Mouse (Mus musculus) kidney, adult 8-10 months (tissue): ENCODE results near the gene Stard13.

ENCODE experiments used
- DNase-seq, 2 experiments: peaks; one replicate each; pipeline ENCODE4 v3.0.0; 2022

Stard13 gene

DNA sequence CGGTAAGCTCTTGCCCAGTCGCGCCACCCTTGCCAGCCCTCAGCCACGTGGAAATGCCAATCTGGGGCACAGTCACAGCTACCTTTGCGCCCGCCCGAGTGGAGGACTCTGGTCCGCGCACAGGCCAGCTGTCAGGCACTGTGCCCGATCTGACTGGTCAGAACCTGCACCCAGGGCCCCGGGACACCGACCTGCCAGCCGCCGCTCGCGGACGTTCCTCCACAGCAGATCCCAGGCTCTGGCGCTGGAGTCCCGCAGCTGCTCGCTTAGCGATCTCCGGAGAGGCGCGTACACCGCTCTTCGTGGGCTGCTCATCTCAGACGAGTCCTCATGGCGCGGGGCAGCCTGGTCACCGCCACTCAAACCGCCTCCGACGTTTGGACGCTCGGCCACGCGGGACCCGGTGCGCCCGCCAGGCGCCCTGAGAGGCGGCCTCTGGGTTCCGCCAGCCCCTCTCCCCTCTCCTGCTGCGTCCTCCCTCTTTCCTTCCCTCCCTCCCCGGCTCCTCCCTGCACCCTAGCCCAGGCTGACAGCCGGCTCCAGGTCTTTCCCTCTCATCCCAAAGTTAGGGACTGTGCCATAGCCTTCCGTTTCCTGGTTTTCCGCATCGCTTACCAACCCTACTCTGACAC, at the start of gene Stard13:
Stard13 (minus strand) TSS at position 437 of the 632 bp plus-strand sequence.
- peak; percentile 71 to 75 for DNase-seq

DNA sequence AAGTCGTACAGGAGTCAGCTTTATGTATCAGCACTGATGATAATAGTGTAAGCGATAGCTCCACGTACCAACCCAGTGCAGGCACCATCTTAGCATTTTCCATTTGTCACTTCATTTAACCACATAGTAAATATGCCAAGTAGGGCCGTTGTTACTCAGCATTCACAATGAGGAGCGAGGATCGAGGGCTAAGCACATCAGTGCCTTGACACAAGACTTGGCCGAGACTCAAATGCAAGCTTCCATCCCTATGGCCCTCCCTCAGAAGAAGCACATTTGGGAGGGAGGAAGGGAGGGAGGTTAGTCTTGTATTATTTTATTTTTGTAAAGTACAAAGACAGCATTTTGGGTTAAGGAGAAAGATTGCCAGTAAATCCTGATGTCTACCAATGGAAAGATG, 45.9 kb upstream of the Stard13 start:
- no peak for DNase-seq

DNA sequence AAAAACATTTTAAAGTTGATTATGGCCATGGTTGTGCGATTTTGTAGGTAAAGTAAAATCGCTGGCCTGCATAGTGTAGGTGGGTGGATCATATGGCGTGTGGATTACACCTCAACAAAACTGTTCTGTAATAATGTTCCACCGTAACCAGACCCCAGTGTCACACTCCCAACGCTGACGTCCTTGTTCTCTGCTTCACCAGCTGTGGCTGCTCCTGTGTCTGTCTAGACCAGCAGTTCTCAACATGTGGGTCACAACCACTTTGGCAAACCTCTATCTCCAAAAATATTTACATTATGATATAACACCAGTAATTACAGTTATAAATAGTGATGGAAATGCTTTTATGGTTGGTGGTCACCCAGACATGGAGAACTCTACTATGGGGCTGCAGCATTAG, 44.3 kb upstream of the Stard13 start:
- DNase-seq: no peak

DNA sequence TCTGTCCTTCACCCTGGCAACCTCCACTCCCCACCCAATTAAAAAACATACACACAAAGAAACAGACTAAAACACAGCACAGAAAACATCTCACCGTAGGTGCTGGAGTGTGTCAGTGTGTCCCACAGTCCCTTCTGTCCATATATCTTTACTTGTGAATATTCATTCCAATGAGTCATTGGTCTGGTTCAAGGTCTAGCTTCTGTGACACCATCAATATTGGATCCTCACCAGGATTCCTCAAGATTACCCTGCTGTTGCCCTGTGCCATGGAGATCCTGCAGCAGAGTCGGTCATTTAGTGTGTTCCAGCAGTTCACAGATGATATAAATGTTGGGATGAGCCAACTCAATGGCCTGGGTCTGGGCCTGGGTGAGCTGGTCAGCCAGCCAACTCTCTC, 42.4 kb upstream of the Stard13 start:
- no peak for DNase-seq

DNA sequence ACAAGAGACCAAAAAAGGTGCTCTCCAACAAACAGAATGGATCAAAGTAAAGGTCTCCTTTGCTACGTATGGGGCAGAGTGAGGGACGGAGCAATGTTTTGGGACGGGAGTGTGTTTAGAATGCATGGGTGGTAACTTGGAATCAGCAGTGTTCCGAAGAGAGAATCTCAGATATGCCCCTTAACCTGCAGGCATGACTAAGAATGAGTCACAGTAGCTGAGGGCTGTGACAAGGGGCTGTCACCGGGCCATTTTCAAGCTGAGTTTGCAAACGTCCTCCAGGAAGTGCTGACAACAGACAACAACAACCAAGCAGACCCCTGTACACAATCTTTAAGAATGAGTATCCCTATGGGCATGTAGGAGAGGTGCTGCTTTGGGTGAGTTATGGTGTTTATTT, 40.6 kb upstream of the Stard13 start:
- no peak for DNase-seq

DNA sequence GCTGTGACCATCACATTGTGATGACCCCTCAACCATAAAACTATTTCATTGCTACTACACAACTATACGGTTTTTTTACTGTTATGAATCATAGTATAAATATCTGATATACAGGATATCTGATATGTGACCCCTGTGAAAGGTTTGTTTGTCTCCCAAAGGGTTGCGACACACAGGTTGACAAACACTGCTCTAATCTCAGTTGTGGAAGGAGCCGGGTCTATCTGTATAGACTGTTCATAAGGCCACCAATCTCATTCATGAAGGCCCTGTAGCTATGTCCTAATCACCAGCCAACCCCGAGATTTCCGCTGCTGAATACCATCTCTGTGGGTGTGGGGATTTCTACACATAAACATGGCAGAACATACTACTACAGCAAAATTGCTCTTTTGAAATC, 37.2 kb upstream of the Stard13 start:
- no peak for DNase-seq

DNA sequence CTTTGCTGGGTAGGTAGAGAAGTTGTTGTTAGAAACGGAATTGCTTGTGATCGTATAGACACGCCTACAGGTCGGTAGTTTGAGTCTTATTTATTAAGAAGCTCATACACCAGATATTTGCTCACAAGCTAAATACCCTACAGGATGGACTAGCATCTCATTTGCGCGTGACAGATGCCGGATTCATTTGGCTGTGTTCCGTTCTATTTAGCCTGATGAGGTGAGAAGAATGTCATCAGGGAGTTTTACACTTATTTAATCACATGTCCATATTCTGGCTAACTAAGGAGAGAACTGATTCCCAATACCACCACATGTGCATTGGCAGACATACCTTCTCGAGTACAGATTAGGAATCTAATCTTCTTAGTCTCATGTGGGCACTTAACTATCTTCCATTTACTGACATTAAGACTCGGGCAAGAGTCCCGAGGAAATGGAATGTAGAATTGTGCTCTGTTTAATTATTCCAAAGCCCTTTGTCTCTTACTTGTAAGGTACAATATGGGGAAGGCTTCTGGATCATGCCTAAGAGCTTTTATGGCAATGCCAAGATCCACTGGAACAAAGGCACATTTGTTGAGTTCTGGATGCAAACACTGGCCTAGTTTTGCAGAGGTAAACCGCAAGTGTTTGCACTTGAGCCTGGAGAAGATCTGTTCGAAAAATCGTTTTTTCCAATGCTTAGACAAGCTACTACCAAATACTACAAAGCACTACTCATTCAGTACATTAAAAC, 33.4 kb upstream of the Stard13 start:
- DNase-seq: no peak

DNA sequence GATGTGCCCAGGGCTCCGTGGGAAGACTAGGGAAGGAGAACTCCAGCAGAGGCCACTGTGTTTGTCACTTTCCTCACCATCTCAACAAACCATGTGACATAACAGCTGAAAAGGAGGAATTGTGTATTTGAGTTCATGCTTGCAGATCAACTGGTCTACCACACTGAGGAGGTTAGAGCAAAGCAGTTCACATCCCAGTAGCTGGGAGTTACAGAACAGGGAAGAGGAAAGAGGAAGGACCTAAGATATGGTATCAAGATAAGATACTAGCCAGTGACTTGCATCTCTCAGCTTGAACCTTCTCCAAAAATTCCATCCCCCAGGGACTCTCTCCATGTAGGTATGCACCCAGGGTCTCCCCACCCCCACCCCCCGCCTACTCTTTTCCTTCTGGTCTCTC, 27.9 kb upstream of the Stard13 start:
- no peak for DNase-seq

DNA sequence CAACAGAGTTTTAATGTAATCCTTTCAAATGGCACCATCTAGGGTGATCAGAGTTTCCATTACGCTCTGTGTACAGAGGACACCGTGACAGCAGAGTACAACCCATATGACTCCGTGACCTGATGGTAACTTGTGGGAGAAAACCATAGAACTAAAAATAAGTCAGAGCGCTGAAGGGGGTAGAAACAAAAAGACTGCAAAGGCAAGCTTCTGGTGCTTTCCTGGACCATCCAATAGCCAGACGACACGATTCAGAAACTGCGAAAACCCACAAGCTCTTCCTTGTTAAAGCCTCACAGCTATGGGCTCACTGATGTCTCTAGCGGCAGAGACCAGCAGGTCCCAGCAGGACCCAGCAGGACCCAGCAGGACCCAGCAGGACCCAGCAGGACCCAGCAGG, 18.6 kb upstream of the Stard13 start:
- no peak for DNase-seq

DNA sequence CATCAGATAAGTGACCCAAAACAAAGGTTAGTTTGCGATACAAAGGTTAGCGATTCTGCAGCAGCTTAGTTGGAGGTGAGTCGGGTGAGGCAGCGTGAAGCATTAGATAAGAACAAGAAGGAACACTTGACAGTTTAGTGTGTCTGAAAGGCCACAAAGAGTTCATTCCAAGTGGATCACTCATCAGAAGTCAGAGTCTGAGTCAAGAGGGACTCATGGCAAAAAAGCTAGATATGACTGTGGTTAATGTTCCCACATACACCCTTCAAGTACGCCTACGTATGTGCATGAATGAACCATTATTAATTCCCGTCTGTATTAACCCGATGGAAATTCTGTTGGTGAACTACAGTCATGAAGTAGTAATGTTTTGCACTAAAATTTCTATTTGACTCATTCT, 18.0 kb upstream of the Stard13 start:
- DNase-seq: no peak

DNA sequence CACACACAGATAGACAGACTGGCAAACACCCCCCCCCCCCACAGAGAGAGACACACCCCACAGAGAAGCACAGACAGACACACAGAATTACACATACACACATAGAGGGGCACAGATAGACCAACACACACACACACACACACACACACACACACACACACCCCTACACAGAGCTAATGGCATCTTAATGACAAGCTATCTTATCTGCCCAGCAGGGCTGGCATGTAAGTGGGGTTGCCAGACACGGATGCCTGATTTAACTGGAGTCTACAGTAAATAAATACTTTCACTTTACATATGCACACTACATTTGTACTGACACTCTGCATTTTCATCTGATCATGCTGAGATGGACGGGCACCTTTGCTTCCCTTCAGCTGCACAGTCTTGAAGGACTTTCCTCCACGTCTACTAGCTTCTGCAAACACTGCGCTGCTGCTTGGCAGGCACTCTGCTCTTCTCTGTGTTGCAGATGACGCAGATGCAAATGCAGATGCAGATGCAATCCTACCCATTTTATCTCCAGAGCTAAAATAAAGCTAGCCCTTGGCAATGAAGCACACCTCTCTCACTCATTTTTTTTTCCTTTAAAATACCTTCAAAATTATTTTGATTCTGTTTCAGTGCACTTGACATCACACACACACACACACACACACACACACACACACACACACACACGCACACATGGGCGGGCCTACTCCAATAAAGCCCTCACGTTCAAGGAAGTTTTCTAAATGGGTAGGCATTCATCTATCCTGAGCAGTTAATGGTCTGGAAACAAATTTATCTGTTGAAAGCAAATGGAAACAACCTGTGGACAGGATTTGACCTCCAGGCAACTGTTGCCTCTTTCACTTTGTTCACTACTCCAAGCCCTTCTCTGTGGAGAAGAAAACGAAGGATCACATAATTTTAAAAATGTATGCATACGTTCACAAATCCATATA, 15.3 kb upstream of the Stard13 start:
- DNase-seq: no peak

DNA sequence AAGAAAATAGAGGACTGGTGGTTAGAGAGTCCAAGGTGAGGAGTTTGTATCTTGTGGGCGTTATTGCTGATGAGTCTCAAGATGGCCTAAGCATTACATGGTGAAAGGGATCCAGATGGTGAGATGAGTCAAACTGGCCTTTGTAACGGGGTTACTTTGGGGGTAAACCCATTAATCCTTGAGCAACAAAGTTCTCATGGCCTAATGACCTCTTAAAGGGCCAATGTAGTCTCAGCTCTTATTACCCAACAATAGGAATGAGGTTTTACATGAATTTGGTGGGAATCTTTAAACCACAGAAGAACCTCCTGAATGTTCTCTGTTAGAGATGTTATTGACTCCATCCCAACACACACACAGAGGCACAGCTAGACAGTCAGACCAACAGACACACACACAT, 14.4 kb upstream of the Stard13 start:
- no peak for DNase-seq

DNA sequence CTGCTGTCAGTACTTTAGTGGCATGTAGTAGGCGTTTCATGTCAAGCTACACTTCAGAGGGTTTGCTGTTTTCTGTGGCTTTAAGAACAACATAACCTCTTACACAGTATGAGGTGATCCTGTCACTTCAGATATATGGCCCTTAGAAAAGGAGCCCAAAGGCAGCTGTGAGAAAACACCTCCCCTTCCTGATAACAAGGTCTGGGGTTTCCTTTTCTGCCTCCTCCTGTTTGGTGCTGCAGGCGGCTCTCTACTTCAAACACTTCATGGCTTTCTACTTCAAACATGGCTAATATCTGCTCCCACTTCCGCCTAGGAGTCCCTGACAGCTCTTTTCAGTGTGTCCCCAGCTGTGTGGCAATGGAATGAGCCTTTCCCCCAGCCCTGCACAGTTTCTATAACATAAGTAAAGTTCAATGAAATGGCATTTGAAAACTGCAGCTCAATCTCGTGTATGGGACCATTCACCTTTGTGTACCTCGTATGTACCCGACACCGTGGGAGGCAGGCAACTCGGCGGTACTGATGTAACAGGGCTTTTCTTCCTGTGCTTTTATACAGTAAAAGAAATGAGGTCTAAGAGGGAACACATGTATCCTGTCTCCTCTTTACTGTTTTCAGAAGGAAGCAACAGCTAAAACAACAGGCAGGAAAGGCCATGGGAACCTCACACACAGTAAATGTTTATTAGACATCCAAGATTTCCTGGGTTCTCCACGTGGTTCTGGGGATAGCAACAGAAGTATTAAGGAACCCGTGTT, 13.7 kb upstream of the Stard13 start:
- no peak for DNase-seq

DNA sequence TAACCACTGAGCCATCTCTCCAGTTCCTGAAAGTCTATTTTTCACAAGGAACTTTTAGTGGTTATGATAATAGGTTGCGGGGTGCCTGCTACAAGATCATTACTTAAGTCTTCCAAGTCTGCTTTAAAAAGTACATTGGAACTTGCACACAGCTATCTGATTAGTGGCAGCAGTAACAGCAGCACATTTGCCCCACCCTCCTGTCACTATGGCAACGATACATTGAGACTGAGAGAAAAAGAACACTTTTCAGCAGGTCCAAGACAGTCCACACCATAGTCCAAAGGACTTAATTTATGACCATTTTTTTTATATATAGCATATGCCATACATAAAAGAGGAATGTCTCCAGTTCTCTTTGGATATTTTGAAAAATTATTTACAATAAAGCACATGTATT, 12.7 kb upstream of the Stard13 start:
- DNase-seq: no peak

DNA sequence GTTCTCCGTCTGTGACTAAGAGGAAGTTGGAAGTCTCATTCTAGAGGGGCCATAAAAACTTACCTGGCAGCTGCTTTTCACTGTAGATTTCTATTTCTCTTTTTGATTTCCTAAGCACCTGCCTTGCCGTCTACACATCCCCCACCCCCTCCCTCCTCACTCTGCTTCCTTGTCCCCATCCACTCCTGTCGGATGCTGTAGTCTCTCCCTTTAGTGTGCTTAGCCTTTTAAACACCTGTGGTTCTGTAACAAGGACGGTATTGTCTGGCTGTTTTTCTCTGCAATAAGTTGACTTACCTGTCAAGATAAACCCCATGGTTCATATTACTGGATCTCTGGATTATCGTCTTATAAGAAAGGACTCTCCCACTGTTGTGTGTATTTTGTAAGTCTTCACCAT, 11.9 kb upstream of the Stard13 start:
- DNase-seq: no peak

DNA sequence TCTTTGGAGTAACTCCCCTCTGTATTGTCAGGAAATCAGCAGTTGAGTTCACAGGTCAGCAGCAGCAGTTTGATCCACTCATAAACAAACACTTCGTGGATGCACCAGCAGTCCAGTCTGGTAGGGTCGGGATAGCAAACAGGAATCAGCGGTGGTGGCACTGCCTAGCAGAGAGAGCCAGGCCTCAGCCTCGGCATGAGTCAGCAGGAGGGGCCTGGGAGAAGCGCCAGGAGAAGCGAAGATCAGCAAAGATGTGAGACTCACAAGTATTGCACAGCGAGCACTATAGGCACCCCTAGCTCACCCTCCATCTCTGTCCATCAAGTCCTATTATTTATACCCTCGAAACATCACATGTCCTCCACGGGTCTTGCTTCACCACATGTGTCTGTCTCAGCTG, 5.1 kb upstream of the Stard13 start:
- no peak for DNase-seq

DNA sequence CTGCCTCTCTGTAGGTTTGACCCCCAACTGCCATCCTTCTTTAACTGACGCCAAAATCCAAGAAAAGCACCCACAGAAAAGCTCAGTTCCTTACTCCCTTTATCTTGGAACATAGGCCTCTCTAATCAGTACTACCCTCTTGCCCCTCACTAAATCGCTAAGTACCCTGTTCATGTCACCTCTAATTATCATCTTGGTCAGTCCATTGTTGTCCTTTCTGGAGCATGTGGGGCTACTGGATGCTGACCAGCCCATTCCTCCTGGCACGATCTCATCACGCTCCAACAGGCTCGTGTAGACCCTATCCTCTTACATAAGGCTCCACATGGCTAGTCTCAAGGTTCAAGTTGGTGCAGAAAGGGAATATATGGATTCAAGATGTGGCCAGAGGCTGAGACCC, 2.8 kb upstream of the Stard13 start:
- no peak for DNase-seq

DNA sequence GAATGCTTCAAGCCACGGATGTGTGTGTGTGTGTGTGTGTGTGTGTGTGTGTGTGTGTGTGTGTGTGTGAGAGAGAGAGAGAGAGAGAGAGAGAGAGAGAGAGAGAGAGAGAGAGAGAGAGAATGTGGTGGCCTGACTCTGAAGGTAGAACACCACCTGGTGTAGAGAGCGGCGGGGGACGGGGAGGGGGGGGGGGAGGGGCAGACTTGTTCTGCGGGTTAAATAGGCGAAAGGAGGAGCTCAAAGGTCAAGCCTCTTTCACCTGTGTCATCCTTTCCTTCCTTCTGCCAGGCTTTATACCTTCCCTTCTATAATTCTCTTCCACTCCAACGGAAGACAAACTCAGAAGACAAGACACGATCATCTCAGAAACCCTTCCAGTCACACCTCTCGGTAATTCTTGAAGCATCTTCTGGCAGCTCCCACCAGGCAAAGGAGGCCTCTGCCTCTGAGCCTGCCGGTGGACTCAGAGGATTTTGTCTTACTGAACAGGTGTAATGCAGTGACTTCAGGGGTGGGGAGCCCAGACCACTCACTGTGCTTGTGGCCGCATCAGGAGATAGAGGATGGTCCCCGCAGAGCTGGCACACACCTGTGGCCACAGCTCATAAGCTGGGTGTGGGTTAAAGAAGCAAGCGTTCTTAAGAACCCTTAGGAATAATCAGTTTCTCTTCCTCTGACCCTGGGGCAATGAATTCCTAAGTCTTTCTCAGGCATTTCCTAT, 898 bp downstream of the Stard13 start:
- no peak for DNase-seq

DNA sequence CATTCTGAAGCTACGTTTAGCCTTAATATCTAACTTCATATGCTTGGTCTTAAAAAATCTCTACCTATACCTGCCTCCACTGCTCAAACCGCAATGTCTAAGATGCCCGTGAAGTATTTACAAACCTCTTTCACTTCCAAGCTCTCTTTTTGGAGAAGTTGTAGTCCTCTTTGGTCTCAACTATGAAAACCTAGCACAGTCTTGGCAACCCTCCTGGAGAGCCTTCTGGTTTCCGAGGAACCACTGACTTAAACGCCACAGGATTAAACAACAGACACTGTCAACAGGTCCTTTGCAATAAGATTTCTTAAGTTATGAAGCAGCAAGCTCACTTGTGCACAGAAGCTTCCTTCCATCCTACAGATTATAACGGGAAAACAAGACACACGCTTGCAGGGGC, 1.8 kb downstream of the Stard13 start:
- no peak for DNase-seq

DNA sequence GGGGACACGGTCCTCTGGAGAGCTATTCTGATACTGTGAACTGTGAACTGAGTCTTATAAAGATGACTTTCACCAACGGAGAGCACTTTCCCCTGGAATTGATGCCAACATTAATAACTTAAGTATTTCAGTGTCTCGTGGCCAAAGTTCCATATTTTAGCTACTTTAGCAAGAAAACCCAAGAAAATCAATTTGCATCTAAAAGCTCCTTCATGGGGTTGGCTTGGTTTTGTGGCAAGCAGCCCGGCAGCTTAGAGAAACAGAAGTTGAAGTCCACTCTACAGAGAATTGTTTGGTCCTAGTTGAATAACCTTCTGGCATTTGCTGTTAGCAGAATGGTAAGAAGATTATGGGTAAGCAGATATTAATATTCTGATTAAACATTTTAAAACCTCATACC, 2.2 kb downstream of the Stard13 start:
- peak; percentile 54 to 55 for DNase-seq

DNA sequence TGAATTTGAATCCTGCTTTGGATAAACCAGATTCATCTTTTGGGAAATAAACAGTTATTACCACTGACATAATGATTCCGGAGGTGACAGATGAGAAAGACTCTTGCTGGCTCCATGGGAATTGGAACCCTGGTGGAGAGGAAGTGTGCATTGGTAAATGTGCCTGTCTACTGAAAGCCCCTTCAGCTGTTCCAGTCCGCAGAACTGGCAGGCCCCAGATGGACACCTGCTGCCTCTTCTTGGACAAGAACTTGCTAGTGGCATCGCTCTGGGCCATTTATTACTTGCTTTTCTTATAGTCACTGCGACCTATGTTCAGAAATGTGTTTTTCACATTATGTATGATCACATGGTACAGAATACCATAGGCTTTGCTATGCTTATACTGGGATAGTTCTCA, 3.2 kb downstream of the Stard13 start:
- no peak for DNase-seq

DNA sequence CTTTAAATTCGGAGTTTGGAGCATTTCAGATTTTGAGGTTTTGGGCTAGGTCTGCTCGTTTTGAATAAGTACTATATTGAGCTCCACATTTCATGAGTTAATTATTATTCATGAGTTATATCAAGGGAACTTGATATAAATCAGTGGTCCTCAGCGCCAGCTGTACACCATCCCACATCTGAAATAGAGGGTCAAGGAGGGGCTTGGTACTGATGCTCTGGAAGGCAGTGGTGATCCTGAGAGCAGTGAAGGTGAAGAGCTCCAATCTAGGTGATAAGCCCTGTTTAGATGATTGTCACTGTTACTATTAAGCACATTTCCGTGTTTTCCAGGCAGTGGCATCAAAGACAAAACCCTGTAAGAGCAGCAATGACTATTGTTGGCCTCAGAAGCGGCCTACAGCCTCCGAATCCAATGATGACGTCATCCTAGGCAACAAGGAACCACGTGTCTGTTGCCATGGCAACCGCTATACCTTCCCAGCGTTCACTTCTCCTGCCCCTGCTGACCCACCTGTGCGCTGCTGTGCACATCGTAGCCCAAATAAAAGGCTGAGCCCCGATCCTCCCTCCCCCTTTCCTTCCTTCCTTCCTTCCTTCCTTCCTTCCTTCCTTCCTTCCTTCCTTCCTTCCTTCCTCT, 5.2 kb downstream of the Stard13 start:
- DNase-seq: no peak
